Mouse (Mus musculus): ENCODE measurements at regions not wholly inside any gene's neighbourhood (a gene's known extent, or its start where the extent isn't known, plus 50 kb on each side); places are given as distances from the start of the nearest gene placed in this dataset.
A peak's percentile ranks its signal among the peaks of the same experiment; 100 is the strongest.

DNA sequence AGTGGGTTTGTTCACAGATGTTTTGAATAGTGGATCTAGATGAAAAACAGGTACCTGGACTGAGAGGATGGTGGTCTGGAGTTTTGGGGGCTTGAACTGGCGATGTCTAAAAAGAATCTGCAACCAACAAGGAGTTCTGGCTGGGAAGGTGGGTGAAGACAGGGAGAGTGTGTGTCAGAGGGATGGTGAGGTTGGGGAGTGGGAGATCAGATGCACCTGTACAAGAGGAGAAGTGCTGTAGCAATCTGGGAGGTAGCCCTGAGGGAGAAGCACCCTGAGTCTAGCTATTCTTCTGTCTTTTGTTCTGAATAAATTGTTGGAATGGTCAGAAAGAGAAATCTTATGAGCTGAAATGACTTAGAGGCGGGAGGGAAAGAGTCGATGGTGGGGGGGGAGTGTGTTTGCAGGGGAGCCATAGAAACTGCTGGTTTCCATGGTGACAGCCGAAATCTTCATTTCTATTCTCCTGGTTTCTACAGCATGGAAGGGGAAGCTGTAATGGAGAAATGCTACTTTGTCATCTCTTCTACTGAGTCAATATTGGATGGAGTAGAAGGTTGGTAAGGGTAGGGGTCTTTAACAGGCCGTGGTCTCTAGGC is 75.1 kb upstream of the Calcoco1 start:
- WGBS = 85% methylated on average over 5 of the region's 5 CpGs
- H3K4me1 ChIP-seq (ENCODE audit: control insufficient read depth, insufficient read depth, low read length) = no peaks in the 10 kb centered on the region
- no peaks in the 10 kb centered on the region for H3K36me3 ChIP-seq (ENCODE audit: control insufficient read depth, insufficient read depth, low read length)
- H3K9me3 ChIP-seq (ENCODE audit: control insufficient read depth, low read length) = no peaks in the 10 kb centered on the region
- H3K9ac ChIP-seq (ENCODE audit: low read depth, low read length, severe bottlenecking) = no peak overlapping the region
- no peak overlapping the region for H3K27ac ChIP-seq (replicated peaks; ENCODE audit: low read depth, low read length)
- DNase-seq (ENCODE audit: low spot score) (no peak), ATAC-seq (ENCODE audit: low FRiP score, low read depth) (no peak)
- no peak overlapping the region for H3K4me3 ChIP-seq (replicated peaks; ENCODE audit: low read length)
- no peak for TF ChIP-seq POLR2A (IDR thresholded peaks at IDR 0.05; ENCODE audit: borderline replicate concordance, extremely low read depth, insufficient read depth, insufficient read length)
- no peak overlapping the region for H3K4me2 ChIP-seq (replicated peaks; ENCODE audit: low read depth, low read length, severe bottlenecking)
- no peaks in the 10 kb centered on the region for H3K27me3 ChIP-seq (ENCODE audit: control insufficient read depth, insufficient read depth, low read length)

DNA sequence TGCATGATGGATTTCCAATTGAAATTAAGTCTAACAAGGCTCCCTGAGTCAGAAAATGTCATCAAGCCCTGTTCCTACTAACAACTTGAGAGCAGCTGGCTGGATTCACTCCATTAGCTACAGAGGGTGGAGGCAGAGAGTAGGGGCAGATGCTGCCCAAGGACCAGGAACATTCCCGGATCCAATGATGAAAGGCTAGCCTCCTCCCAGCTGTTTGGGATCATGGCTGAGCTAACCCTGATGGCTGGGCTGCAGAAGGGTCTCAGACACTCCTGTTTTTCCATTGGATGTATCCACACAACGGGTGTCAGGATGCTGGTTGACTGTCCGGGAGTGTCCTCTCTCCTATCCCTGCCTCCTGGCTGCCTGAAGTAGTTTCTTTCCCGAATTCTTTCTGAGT is 78.1 kb upstream of the Calcoco1 start:
- 69% methylated on average over 4 of the region's 4 CpGs for WGBS
- DNase-seq (ENCODE audit: low spot score) = peak; percentile 14
- no peak overlapping the region for H3K4me2 ChIP-seq (replicated peaks; ENCODE audit: low read depth, low read length, severe bottlenecking)

DNA sequence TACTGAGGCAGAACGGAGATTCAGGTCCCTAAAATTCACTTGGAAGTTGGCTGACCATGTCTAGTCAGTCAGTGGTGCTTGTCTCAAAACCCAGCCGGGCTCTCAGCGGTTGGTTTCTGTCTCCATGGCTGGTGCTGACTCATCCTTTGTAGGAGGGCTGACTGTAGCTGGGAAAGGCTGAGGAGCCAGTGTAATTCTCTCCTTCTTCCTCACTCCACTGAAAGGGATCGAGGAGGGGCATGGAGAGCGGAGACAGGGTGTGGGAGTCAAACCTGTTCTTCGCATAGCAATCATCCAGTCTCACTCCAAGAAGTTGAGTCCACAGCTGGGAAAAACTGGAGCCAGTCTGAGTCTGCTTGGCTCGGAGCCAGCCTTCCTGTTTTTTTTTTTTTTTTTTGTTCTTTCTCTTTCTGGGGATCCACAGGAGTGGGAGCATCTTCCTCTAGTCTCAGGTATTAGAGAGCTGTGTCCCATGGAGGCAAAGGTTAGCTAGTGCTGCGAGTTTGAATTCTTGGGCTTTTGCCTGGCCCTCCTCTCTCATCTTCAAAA is 80.4 kb upstream of the Calcoco1 start:
- DNase-seq (ENCODE audit: low spot score) (no peak), ATAC-seq (ENCODE audit: low FRiP score, low read depth) (no peak)
- 79% methylated on average over 8 of the region's 8 CpGs for WGBS
- Histone ChIP-seq H3K36me3 (ENCODE audit: control insufficient read depth, insufficient read depth, low read length) (no peaks in the 10 kb centered on the region), H3K27me3 (ENCODE audit: control insufficient read depth, insufficient read depth, low read length) (no peaks in the 10 kb centered on the region), H3K27ac (replicated peaks; ENCODE audit: low read depth, low read length) (no peak overlapping the region), H3K9me3 (ENCODE audit: control insufficient read depth, low read length) (no peaks in the 10 kb centered on the region), H3K4me3 (replicated peaks; ENCODE audit: low read length) (no peak overlapping the region), H3K4me1 (ENCODE audit: control insufficient read depth, insufficient read depth, low read length) (no peaks in the 10 kb centered on the region), H3K9ac (ENCODE audit: low read depth, low read length, severe bottlenecking) (no peak overlapping the region), H3K4me2 (replicated peaks; ENCODE audit: low read depth, low read length, severe bottlenecking) (no peak overlapping the region)
- TF ChIP-seq POLR2A (IDR thresholded peaks at IDR 0.05; ENCODE audit: borderline replicate concordance, extremely low read depth, insufficient read depth, insufficient read length) = no peak

More for the DNA sequence above, 78.1 kb upstream of the Calcoco1 start:
- no peak for TF ChIP-seq POLR2A (IDR thresholded peaks at IDR 0.05; ENCODE audit: borderline replicate concordance, extremely low read depth, insufficient read depth, insufficient read length)
- no peak overlapping the region for H3K27ac ChIP-seq (replicated peaks; ENCODE audit: low read depth, low read length)
- no peaks in the 10 kb centered on the region for H3K9me3 ChIP-seq (ENCODE audit: control insufficient read depth, low read length)
- H3K36me3 ChIP-seq (ENCODE audit: control insufficient read depth, insufficient read depth, low read length) = no peaks in the 10 kb centered on the region
- no peaks in the 10 kb centered on the region for H3K27me3 ChIP-seq (ENCODE audit: control insufficient read depth, insufficient read depth, low read length)
- H3K9ac ChIP-seq (ENCODE audit: low read depth, low read length, severe bottlenecking) = no peak overlapping the region
- ATAC-seq (ENCODE audit: low FRiP score, low read depth) = peak; percentile 53; the same call in 1 of the 2 replicates
- no peak overlapping the region for H3K4me3 ChIP-seq (replicated peaks; ENCODE audit: low read length)
- H3K4me1 ChIP-seq (ENCODE audit: control insufficient read depth, insufficient read depth, low read length) = no peaks in the 10 kb centered on the region

DNA sequence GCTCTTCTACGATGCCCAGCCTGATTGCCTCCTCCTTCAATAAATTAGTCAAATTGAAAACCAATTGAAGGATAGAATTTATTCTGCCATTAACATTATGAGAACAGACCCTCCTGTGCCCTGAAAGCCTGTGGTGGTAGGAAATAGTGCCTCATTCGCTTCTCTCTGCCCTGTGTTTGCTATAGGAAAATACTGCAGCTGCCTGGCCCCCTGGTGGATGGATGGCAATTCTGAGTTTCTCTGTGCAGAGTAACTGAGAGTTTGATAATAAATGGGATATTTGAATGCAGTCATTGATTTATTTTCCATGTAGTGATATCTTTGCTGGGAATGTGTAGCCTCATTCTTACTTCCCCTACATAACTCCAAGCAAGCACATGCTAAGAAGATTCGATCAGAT is 85.4 kb upstream of the Calcoco1 start:
- Histone ChIP-seq H3K4me3 (replicated peaks; ENCODE audit: low read length) (no peak overlapping the region), H3K27me3 (ENCODE audit: control insufficient read depth, insufficient read depth, low read length) (no peaks in the 10 kb centered on the region), H3K9me3 (ENCODE audit: control insufficient read depth, low read length) (no peaks in the 10 kb centered on the region), H3K4me2 (replicated peaks; ENCODE audit: low read depth, low read length, severe bottlenecking) (no peak overlapping the region), H3K27ac (replicated peaks; ENCODE audit: low read depth, low read length) (no peak overlapping the region), H3K36me3 (ENCODE audit: control insufficient read depth, insufficient read depth, low read length) (no peaks in the 10 kb centered on the region), H3K4me1 (ENCODE audit: control insufficient read depth, insufficient read depth, low read length) (no peaks in the 10 kb centered on the region), H3K9ac (ENCODE audit: low read depth, low read length, severe bottlenecking) (no peak overlapping the region)
- 41% methylated on average over 3 of the region's 3 CpGs for WGBS
- TF ChIP-seq POLR2A (IDR thresholded peaks at IDR 0.05; ENCODE audit: borderline replicate concordance, extremely low read depth, insufficient read depth, insufficient read length) = no peak
- ATAC-seq (ENCODE audit: low FRiP score, low read depth) = no peak
- DNase-seq (ENCODE audit: low spot score) = peak; percentile 44

DNA sequence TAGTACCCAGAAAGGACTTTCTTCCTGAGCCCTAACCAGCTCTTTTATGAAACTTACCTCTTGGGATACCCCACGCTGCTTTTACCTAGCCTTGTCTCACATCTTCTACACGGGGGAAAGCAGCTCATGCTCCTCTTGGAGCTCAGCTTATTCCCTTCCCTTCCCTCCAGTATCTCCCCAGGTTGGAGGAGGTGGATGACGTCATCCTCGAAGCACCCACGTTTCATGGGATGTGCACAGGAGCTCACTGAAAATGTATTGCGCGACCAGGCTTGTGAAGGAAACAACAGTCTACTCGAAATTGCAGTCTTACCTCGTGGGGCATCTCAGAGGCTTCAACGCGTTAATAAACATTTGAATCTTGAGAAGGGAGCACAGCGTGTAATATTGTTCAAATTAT is 97.2 kb upstream of the Calcoco1 start:
- H3K36me3 ChIP-seq (ENCODE audit: control insufficient read depth, insufficient read depth, low read length) = no peaks in the 10 kb centered on the region
- H3K9me3 ChIP-seq (ENCODE audit: control insufficient read depth, low read length) = no peaks in the 10 kb centered on the region
- no peaks in the 10 kb centered on the region for H3K27me3 ChIP-seq (ENCODE audit: control insufficient read depth, insufficient read depth, low read length)
- no peak for TF ChIP-seq POLR2A (IDR thresholded peaks at IDR 0.05; ENCODE audit: borderline replicate concordance, extremely low read depth, insufficient read depth, insufficient read length)
- 74% methylated on average over 12 of the region's 12 CpGs for WGBS
- H3K27ac ChIP-seq (replicated peaks; ENCODE audit: low read depth, low read length) = no peak overlapping the region
- no peak for ATAC-seq (ENCODE audit: low FRiP score, low read depth)
- no peak overlapping the region for H3K9ac ChIP-seq (ENCODE audit: low read depth, low read length, severe bottlenecking)
- H3K4me1 ChIP-seq (ENCODE audit: control insufficient read depth, insufficient read depth, low read length) = no peaks in the 10 kb centered on the region
- DNase-seq (ENCODE audit: low spot score) = no peak
- H3K4me2 ChIP-seq (replicated peaks; ENCODE audit: low read depth, low read length, severe bottlenecking) = no peak overlapping the region
- H3K4me3 ChIP-seq (replicated peaks; ENCODE audit: low read length) = no peak overlapping the region

All from limb, embryonic 14.5 days (tissue).